Mouse (Mus musculus): ENCODE measurements around the gene Gm37240. TPM values are rescaled to one million over a fixed set of nuclear protein-coding genes. Genes with fewer than 3 reads are reported as not detected.

Gene Gm37240
- total RNA-seq, 2 experiments from 2014 or later: 2.6 to 3.2 TPM

- intact Hi-C loops (cut with DNase I): no loop called here
- DNase-seq (ENCODE audit: extremely low spot score in 1 of 2, low spot score in 2 of 2): no peak
Measured at GRCm38 (mm10) chr3:84748139-84748538, 1139.2 kb downstream of the Gm37240 start.

DNA sequence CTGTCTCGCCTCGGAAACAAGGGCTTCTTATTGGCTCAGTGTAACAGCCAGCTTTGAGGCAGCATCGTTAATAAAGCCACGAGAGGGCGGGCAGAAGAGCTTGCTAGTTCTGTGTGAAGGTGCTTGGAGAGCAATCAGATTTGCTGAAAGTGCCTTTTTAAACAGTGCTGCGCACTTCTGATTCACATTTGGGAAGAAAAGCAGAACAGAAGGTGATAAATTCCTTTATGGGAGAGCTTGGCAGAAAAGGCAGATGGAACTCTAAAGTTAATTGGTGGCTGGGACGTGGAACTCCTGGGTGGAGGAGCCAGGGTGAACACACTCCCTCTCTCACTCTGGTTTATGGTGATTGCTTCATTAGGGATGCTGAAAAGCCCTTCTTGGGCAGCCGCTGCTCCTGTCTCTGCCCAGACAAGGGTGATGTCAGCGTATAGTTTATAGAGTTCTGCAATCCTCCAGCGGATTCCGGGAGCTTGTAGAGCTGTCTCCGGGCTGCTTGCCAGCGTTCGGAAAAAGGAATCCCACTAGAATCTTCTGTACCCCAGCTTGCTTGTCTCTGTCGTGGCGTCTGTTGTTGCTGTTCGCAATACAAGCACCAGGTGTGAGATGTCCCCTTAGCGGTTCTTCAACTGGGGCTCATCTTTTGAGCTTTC is 1141.7 kb downstream of the Gm37240 start:
- DNase-seq (ENCODE audit: extremely low spot score in 1 of 2, low spot score in 2 of 2): peak; percentile 71 to 77
- intact Hi-C loops (cut with DNase I): no loop called here

GRCm38 (mm10) chr3:84744707-84745106 is 1142.6 kb downstream of the Gm37240 start:
- no peak for DNase-seq (ENCODE audit: extremely low spot score in 1 of 2, low spot score in 2 of 2)
- intact Hi-C loops (cut with DNase I): no loop called here

DNA sequence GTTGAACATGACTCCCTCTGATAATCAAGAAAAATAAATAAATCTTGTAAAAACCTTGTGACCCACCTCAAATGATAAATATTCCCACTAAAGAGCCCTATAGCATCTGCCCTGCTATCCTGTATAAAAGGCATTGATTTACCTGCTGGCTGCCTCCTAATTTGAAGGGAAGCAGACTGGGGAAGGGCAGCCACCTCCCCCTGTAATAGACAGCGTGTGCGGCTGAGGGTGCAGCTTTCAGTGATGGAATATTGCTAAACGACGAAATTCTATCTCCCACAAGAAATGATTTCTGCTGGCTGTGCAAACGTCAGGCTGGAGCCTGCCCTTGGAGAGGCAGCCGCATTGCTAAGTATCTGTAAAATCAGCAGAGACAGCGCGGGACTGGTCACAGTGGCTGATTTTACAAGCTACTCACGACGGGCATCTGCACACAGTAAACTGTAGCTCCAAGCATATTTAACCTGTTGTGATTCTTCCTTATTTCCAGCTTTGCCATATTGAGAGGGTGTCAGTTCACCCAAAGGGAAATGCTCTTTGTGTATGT is 1147.2 kb downstream of the Gm37240 start:
- intact Hi-C loops (cut with DNase I): no loop called here
- no peak for DNase-seq (ENCODE audit: extremely low spot score in 1 of 2, low spot score in 2 of 2)

GRCm38 (mm10) chr3:84737137-84737536 is 1150.2 kb downstream of the Gm37240 start:
- DNase-seq (ENCODE audit: extremely low spot score in 1 of 2, low spot score in 2 of 2): no peak

GRCm38 (mm10) chr3:84735716-84736115 is 1151.6 kb downstream of the Gm37240 start:
- intact Hi-C loops (cut with DNase I): no loop called here

More at GRCm38 (mm10) chr3:84737137-84737536, 1150.2 kb downstream of the Gm37240 start:
- intact Hi-C loops (cut with DNase I): no loop called here

DNA sequence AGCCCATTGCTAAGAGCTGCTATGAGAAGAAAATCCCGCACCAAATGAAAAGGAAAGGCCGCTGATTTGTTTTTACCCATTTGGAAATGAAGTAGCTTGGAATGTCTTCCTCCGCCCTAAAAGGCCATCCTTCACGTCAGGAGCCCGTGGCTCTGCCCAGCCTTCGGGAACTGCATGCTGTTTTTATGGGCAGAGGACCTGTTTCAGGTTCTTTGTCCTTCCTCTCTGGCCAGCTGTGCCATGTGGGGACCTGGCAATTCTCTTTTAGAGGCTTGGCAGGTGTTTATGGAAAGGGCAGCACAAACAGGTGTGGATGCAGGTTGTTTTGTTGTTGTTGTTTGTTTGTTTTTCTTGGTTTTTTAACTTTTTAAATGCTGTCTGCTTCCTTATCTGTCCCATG is 1154.8 kb downstream of the Gm37240 start:
- intact Hi-C loops (cut with DNase I): no loop called here
- DNase-seq (ENCODE audit: extremely low spot score in 1 of 2, low spot score in 2 of 2): no peak

More at GRCm38 (mm10) chr3:84735716-84736115, 1151.6 kb downstream of the Gm37240 start:
- DNase-seq (ENCODE audit: extremely low spot score in 1 of 2, low spot score in 2 of 2): no peak

- intact Hi-C loops (cut with DNase I): no loop called here
- DNase-seq (ENCODE audit: extremely low spot score in 1 of 2, low spot score in 2 of 2): peak in 1 of 2 experiments; percentile 9
Measured at GRCm38 (mm10) chr3:84732016-84732502, 1155.3 kb downstream of the Gm37240 start.

DNA sequence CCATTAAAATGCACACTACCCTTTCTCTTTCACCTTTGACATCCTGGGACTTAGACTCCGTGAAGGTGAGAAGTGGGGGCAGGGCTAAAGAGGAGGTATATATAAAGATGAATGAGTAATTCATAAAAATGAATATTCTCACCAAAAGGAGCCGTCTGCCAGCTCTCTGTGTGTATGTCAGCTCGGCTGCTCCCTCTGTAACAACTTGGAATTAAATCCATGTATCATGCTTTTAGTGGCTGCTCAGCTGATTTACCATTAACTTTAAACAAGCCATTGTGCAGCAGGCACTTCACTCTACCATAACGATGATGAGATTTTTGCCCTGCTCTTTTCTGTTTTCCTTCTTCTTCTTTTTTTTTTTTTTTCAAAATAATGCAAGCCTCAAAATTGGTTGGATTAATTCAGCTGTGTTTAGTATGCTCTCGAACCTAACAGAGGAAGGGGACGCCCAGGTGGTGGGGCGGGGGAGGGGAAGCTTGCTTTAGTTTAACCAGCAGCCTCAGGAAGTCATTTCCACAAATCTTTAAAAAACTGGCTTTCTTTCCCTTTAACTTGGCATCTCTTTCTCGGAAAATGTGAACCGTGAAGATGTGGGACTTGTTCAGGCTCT is 1155.8 kb downstream of the Gm37240 start:
- intact Hi-C loops (cut with DNase I): no loop called here

GRCm38 (mm10) chr3:84731003-84731402 is 1156.3 kb downstream of the Gm37240 start:
- DNase-seq (ENCODE audit: extremely low spot score in 1 of 2, low spot score in 2 of 2): no peak
- intact Hi-C loops (cut with DNase I): no loop called here

More for the DNA sequence above, 1155.8 kb downstream of the Gm37240 start:
- DNase-seq (ENCODE audit: extremely low spot score in 1 of 2, low spot score in 2 of 2): no peak

GRCm38 (mm10) chr3:84729806-84730205 is 1157.5 kb downstream of the Gm37240 start:
- intact Hi-C loops (cut with DNase I): no loop called here
- DNase-seq (ENCODE audit: extremely low spot score in 1 of 2, low spot score in 2 of 2): no peak

GRCm38 (mm10) chr3:84723996-84724395 is 1163.3 kb downstream of the Gm37240 start:
- intact Hi-C loops (cut with DNase I): no loop called here
- no peak for DNase-seq (ENCODE audit: extremely low spot score in 1 of 2, low spot score in 2 of 2)

- intact Hi-C loops (cut with DNase I): no loop called here
- DNase-seq (ENCODE audit: extremely low spot score in 1 of 2, low spot score in 2 of 2): no peak
Measured at GRCm38 (mm10) chr3:84722680-84723079, 1164.6 kb downstream of the Gm37240 start.

DNA sequence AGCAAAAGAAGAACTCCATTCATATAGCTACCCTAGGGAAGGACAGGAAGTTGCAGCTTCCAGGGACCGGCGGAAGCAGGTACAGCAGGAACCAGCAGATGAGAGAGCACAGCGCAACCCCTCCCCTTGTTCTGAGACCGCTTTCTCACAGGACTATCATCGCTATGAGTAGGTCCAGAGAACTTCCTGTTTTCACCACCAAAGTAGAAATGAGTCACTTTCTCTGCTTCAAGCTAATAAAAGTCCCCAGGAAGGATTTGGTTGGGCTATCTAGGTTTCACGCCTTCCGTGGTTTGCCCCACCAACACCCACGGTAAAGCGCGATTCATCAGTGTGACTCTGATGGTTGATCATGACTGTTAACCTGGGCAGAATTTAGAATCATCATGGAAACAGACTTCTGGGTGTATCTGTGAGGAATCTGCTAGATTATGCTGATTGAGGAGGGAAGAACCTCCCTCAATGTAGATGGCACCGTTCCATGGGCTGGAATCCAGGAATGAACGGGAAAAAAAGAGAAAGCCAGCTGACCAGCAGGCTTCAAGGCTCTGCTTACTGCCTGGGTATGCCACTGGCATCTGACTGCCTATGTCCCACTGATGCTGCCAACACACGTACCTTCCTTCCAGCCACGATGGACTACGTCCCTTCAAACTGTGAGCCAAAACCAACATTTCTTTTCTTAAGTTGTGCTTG is 1172.1 kb downstream of the Gm37240 start:
- intact Hi-C loops (cut with DNase I): no loop called here
- DNase-seq (ENCODE audit: extremely low spot score in 1 of 2, low spot score in 2 of 2): no peak

- no peak for DNase-seq (ENCODE audit: extremely low spot score in 1 of 2, low spot score in 2 of 2)
- intact Hi-C loops (cut with DNase I): no loop called here
Measured at GRCm38 (mm10) chr3:84712941-84713340, 1174.4 kb downstream of the Gm37240 start.

DNA sequence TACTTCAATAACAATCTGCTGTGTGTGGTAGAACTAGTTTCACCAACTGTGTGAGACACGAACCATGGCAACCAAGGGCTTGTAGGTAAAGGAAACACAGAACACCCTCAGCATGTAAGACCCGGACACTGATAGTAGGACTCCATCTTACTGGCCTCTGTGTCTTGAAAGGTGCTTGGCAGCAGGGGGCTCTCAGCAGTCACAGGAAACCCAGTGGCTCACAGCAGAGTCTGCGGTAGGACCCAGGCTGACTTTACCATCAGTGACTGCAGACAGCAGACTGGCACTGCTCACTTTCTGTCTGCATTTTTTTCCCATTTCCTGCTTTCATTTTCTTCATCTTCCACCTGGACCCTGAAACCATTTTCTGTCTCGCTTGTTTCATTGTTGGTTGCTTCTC is 1176.6 kb downstream of the Gm37240 start:
- DNase-seq (ENCODE audit: extremely low spot score in 1 of 2, low spot score in 2 of 2): no peak

DNA sequence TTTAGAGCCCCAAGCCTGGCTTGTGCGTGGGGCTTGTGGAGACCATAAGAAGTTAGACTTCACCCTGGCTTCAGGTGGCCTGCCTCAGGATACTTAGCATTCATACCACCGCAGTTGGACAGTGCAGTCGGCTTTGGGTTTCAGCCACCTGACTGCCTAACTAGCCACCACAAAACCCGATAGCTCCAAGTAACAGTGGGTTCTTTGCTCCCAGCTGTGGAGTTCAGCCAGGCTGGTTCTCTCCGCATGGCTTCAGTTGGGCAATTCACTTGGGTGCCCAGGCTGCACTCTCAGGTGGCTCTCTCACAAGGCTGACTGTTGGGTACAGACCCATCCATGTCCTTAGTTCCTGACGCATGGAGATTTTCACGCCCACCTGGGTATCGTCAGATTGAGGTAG is 1177.4 kb downstream of the Gm37240 start:
- intact Hi-C loops (cut with DNase I): no loop called here
- no peak for DNase-seq (ENCODE audit: extremely low spot score in 1 of 2, low spot score in 2 of 2)

More for the DNA sequence above, 1176.6 kb downstream of the Gm37240 start:
- intact Hi-C loops (cut with DNase I): no loop called here

DNA sequence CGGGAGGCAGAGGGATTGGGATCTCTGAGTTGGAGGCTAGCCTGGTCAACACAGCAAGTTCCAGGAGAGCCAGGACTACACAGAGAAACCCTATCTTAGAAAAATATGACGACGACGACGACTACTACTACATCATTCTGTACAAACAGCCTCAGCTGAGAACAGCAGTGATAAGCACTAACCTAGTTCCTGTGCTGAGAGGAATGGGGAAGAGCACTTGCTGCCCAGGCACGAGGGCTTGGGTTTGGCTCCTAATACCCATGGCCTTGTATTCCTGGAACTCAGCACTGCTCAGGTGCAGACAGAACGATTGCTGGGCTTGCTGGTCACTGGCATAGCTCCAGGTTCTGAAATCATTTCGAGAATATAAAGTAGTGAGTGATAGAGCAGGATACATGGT is 1178.2 kb downstream of the Gm37240 start:
- intact Hi-C loops (cut with DNase I): no loop called here
- DNase-seq (ENCODE audit: extremely low spot score in 1 of 2, low spot score in 2 of 2): no peak

DNA sequence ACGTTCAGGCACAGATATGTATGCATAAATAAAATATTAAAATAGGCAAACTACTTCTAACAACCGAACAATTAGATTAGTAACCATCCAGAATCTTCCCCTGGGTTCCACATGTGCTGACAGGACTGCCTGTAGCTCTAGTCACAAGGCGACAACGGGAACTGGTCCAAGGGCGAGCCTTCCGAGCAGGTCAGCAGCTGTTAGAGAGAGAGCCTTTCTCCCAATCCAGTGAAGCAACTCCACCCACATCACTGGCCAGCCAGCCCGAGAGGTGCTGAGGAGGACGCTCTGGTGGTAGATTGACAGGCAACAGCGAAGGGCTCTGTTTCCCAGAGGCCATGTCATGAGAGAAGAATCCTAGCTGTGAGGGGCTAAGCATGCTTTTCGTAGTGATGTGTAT is 1178.8 kb downstream of the Gm37240 start:
- no peak for DNase-seq (ENCODE audit: extremely low spot score in 1 of 2, low spot score in 2 of 2)
- intact Hi-C loops (cut with DNase I): no loop called here

GRCm38 (mm10) chr3:84705224-84705623 is 1182.1 kb downstream of the Gm37240 start:
- no peak for DNase-seq (ENCODE audit: extremely low spot score in 1 of 2, low spot score in 2 of 2)
- intact Hi-C loops (cut with DNase I): no loop called here
